Mouse (Mus musculus) embryonic facial prominence, embryonic 11.5 days (tissue): ENCODE results near the gene Rab3c. TPM values are rescaled to one million over a fixed set of nuclear protein-coding genes. Genes with fewer than 3 reads are reported as not detected.

ENCODE experiments used
- ATAC-seq: fragments of 200-750 bp; cut with Nextera tagmentation; replicated peaks from 2 replicates; pipeline ENCODE4 v1.8.0; 2017; ENCODE audit warnings: low read depth; ENCODE audit not compliant: insufficient number of reproducible peaks, low FRiP score, low TSS enrichment
- DNase-seq: peaks from one replicate; pipeline ENCODE4 v3.0.0-alpha.2; 2015; ENCODE audit warnings: low spot score
- H3K27ac ChIP-seq: fragments of 300-500 bp; sonication (generic); replicated peaks from 2 replicates; pipeline ENCODE4 v1.5.1; 2014; ENCODE audit warnings: mild to moderate bottlenecking, low read depth, low read length, control low read depth
- H3K27me3 ChIP-seq: fragments of 300-500 bp; sonication (generic); 2 replicates; pipeline ENCODE4 v1.6.1; 2014; ENCODE audit warnings: mild to moderate bottlenecking, low read length, moderate library complexity, mixed read lengths; ENCODE audit not compliant: control insufficient read depth, insufficient read depth
- H3K36me3 ChIP-seq: fragments of 300-500 bp; sonication (generic); replicated peaks from 2 replicates; pipeline ENCODE4 v1.6.1; 2014; ENCODE audit warnings: low read depth, mild to moderate bottlenecking, low read length, moderate library complexity, mixed read lengths; ENCODE audit not compliant: control insufficient read depth, insufficient read depth
- H3K4me1 ChIP-seq: fragments of 300-500 bp; sonication (generic); 2 replicates; pipeline ENCODE4 v1.6.1; 2014; ENCODE audit warnings: low read length, mixed read lengths; ENCODE audit not compliant: control insufficient read depth, insufficient read depth
- H3K4me2 ChIP-seq: fragments of 300-500 bp; sonication (generic); 2 replicates; pipeline ENCODE4 v1.6.1; 2014; ENCODE audit warnings: low read depth, mild to moderate bottlenecking, control low read depth, low read length, moderate library complexity
- H3K4me3 ChIP-seq: fragments of 300-500 bp; sonication (generic); 2 replicates; pipeline ENCODE4 v1.5.1; 2014; ENCODE audit warnings: low read depth, low read length, control low read depth
- H3K9ac ChIP-seq: fragments of 300-500 bp; sonication (generic); replicated peaks from 2 replicates; pipeline ENCODE4 v1.6.1; 2014; ENCODE audit warnings: mild to moderate bottlenecking, control low read depth, low read length
- H3K9me3 ChIP-seq: fragments of 300-500 bp; sonication (generic); replicated peaks from 2 replicates; pipeline ENCODE4 v1.6.1; 2016; ENCODE audit warnings: mild to moderate bottlenecking, low read length, inconsistent platforms, mixed read lengths; ENCODE audit not compliant: control insufficient read depth
- WGBS: fragments of 180-500 bp; shearing (Covaris S2); extraction: QIAGEN DNeasy Blood & Tissue Kit; methylation state at CpG from one replicate; pipeline ENCODE4 v1.1.7; 2014; 5-methylcytosine and 5-hydroxymethylcytosine counted together
- polyA plus RNA-seq: library from polyadenylated mRNA; unstranded; fragments of >200 nt; fragmentation: Nextera tagmentation; extraction: Ambion mirVana; gene quantifications from 2 replicates; pipeline ENCODE4 v1.2.1, GENCODE M21; 2014

Gene Rab3c
- polyA plus RNA-seq = 4.2 and 6.3 TPM in 2 replicates

DNA sequence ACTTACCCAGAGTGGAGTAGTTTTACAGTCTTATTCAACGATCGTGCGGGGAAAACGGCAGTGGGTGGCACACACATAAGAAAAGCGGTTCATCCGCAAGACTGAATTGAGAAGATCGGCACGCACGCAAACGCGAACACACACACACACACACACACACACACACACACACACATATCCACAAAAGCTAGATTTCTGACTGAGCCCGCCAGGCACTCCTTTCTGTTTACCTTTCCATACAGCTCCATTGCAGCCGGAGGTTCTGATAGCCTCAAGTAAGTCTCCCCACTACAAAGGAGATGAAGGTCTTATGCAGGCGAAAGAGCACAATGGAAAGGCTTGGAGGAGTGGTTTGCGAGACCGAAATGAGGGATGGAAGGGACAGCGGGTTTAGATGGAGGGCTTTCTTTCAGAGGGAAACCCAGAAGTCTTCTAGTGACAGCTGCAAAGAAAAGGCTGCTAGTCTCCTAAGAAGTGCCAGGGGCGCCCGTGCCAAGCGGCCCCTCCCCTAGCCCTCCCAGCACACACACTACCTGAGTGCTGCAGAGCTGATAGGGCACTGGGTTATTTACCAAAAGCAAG is at the start of gene Rab3c:
Gene Rab3c (minus strand): TSS at position 434 of the 582 bp plus-strand sequence.
- Histone ChIP-seq H3K27ac (no peak within 1 kb of the TSS), H3K4me2 (peak within 1 kb of the TSS; percentile 75), H3K36me3 (no peaks in the 10 kb centered on the region), H3K4me3 (peak within 1 kb of the TSS; percentile 39), H3K9ac (peak within 1 kb of the TSS; percentile 22; the same call in 1 of the 2 replicates), H3K9me3 (no peaks in the 10 kb centered on the region), H3K27me3 (no peaks in the 10 kb centered on the region; the same call in 1 of the 2 replicates), H3K4me1 (no peaks in the 10 kb centered on the region; the same call in 1 of the 2 replicates)
- ATAC-seq (peak; percentile 49; the same call in 1 of the 2 replicates), DNase-seq (no peak)
- 1% methylated on average over 20 of the region's 20 CpGs for WGBS

DNA sequence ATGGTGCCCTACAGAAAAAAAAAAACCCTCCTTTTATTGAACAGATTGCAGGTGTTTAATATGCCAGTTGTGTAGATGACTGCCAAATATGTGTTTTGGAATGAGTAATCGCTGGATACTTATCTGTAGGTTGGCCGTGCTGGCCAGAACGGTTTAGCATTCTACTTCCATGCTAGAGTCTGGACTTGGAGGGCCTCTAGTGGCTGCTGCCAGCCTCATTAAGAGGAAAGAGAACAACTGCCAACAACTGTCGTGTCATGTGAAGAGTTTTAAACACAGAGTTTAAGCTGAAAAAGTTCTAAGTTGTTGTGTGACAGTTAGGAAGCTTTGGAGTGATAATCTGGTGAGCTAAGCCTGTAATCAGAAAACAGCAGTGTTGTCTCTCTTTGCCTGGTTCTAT is 38.0 kb upstream of the Rab3c start:
- H3K27me3 ChIP-seq = no peaks in the 10 kb centered on the region
- no peaks in the 10 kb centered on the region for H3K36me3 ChIP-seq
- no peaks in the 10 kb centered on the region for H3K4me1 ChIP-seq
- WGBS = 75% methylated on average over 4 of the region's 4 CpGs
- no peak overlapping the region for H3K4me2 ChIP-seq
- no peak for ATAC-seq
- no peaks in the 10 kb centered on the region for H3K9me3 ChIP-seq
- no peak overlapping the region for H3K27ac ChIP-seq
- H3K9ac ChIP-seq = no peak overlapping the region
- no peak overlapping the region for H3K4me3 ChIP-seq
- no peak for DNase-seq

DNA sequence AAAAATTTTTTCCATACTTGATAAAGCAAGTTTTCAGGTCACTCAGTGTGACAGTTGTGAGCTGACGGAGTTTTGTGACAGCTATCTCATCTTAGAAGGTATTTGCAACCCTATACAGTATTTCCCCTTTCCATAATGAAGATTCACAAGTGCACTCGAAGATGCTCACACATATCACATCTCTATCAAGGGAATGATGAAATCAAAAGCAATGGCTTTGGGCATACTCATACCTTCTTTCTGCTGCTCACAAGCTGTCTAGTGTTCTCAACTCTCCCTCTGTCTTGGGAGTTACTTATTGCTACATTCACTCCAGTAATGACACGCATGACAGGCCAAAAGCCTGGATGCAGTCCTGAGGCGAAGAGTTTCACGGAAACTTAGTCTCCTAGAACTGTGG is 26.4 kb upstream of the Rab3c start:
- Histone ChIP-seq H3K9ac (no peak overlapping the region), H3K36me3 (no peaks in the 10 kb centered on the region), H3K4me2 (no peak overlapping the region), H3K4me3 (no peak overlapping the region), H3K27ac (no peak overlapping the region), H3K27me3 (no peaks in the 10 kb centered on the region), H3K4me1 (no peaks in the 10 kb centered on the region), H3K9me3 (no peaks in the 10 kb centered on the region)
- ATAC-seq (no peak), DNase-seq (no peak)
- 84% methylated on average over 5 of the region's 5 CpGs for WGBS

DNA sequence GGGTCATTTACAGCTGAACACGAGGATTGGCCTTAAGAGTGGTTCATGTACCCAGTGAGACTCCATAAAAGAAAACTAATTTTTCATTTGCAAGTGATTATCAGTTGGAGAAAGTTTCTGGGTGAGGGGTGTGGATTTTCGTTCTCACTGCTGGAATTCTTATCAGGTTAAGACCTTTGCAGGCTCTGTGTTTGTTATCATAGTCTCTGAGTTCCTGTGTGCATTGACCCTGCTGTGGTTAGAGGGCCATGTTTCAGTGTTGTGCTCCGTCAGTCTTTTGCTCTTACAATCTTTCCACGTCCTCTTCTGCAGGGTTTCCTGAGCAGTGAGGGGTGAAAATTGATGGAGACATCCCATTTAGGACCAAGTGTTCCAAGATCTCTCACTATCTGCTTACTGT is 16.3 kb upstream of the Rab3c start:
- H3K4me1 ChIP-seq = no peaks in the 10 kb centered on the region
- H3K9ac ChIP-seq = no peak overlapping the region
- H3K4me3 ChIP-seq = no peak overlapping the region
- no peaks in the 10 kb centered on the region for H3K9me3 ChIP-seq
- 64% methylated on average over 4 of the region's 4 CpGs for WGBS
- no peaks in the 10 kb centered on the region for H3K36me3 ChIP-seq
- H3K27me3 ChIP-seq = no peaks in the 10 kb centered on the region
- no peak overlapping the region for H3K4me2 ChIP-seq
- DNase-seq (no peak), ATAC-seq (no peak)
- no peak overlapping the region for H3K27ac ChIP-seq

DNA sequence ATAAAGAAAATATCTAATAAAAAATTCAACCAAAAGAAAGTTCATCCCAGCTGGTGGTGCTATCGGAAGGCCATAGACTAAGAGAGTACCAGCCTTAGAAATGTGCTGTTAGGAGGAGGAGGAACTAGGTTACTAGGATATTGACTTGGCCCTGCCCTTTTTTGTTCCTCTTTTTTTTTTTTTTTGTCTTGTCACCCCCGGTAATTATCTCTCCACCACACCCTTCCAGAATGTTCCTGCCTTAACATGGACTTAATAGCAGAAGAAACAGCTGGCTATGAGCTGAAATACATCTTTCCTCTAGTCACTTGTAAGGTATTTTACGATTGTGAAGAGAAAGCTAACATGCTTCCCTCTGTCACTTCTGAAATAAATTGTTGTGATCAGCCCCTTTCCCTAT is 7.7 kb upstream of the Rab3c start:
- H3K4me2 ChIP-seq = no peak overlapping the region
- no peaks in the 10 kb centered on the region for H3K9me3 ChIP-seq
- ATAC-seq (no peak), DNase-seq (no peak)
- H3K9ac ChIP-seq = no peak overlapping the region
- no peaks in the 10 kb centered on the region for H3K27me3 ChIP-seq
- no peaks in the 10 kb centered on the region for H3K36me3 ChIP-seq
- no peak overlapping the region for H3K4me3 ChIP-seq
- H3K4me1 ChIP-seq = no peaks in the 10 kb centered on the region
- H3K27ac ChIP-seq = no peak overlapping the region
- 91% methylated on average over 3 of the region's 3 CpGs for WGBS

DNA sequence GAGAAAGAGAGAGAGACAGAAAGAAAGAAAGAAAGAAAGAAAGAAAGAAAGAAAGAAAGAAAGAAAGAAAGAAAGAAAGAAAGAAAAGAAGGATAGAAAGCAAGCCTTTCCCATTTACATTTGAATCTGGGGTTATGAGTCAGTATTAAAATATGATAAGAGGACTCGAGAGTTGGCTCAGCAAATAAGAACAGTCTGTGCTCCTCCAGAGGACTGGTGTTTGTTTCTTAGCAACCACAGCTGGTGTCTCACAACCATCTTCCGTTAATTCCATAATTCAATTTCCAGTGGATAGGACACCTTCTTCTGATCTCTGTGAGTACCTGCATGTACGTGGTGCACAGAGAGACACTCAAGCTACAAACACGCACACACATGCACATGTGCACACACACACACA is 3.0 kb upstream of the Rab3c start:
- H3K4me3 ChIP-seq = no peak overlapping the region
- H3K9me3 ChIP-seq = no peaks in the 10 kb centered on the region
- 77% methylated on average over 4 of the region's 4 CpGs for WGBS
- H3K27ac ChIP-seq = no peak overlapping the region
- H3K9ac ChIP-seq = no peak overlapping the region
- no peaks in the 10 kb centered on the region for H3K36me3 ChIP-seq
- no peaks in the 10 kb centered on the region; the same call in 1 of the 2 replicates for H3K27me3 ChIP-seq
- DNase-seq (no peak), ATAC-seq (no peak)
- H3K4me1 ChIP-seq = no peaks in the 10 kb centered on the region; the same call in 1 of the 2 replicates
- H3K4me2 ChIP-seq = no peak overlapping the region

DNA sequence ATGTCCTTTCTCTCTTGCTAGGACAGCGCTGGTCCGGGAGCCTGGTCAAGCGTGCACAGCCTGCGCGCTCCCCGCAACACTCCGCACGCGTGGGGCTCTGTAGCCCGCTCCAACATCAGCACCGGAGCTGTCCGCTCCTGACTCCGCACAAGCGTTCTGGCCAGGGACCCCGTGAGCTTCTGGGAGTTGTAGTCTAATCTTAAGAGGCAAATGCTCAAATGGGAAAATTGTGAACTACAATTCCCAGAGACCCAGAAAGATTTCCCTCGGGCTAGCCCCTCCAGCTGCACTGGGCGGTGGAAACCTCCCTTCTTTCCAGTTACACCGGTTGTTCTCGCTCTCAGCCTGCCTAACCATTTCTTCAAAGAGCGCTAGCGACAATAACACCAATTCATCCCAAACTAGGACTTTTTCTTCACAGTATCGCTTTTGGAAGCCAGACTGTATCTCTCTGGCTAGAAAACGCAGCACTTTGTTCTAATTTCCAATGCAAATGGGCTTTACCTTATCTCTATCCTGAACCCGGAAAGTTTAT is 701 bp downstream of the Rab3c start:
- WGBS = under 1% methylated on average over 24 of the region's 24 CpGs
- peak overlapping the region; percentile 22; the same call in 1 of the 2 replicates for H3K9ac ChIP-seq
- H3K36me3 ChIP-seq = no peaks in the 10 kb centered on the region

DNA sequence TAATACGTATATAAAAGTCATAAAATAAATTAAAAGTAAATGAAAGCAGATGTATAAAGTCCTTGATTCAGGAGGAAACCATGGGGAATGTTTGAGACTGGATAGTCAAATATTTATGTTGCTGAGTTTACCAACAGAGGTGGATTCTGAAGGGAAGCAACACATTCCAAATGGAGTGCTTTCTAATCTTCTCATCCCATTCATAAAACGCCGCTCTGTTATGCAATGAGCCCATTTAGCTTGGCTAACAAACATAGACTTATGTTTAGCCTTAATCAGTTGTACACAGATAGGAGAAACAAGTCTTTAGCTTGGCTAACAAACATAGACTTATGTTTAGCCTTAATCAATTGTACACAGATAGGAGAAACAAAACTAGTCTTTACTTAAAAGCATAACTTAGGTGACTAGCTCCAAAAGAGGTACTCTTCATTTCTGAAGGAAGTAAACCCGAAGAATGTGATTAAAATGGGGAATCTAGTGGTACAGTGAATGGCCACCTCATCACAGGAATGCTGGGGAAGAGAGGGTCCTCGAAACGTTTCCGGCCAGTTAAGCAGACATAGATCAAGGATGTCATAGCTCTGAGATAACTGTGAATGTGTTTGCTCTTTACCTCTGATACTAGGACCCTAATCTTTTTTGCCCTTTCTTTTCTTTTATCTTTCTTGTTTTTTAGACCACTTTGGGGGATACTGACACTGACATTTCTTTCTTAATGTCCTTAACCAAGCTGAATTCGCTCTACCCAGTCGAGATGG is 1.6 kb downstream of the Rab3c start:
- H3K27me3 ChIP-seq = no peaks in the 10 kb centered on the region; the same call in 1 of the 2 replicates

More for the DNA sequence above, 701 bp downstream of the Rab3c start:
- Histone ChIP-seq H3K27ac (no peak overlapping the region), H3K9me3 (no peaks in the 10 kb centered on the region), H3K4me2 (peak overlapping the region; percentile 75), H3K4me3 (peak overlapping the region; percentile 39), H3K27me3 (no peaks in the 10 kb centered on the region; the same call in 1 of the 2 replicates), H3K4me1 (no peaks in the 10 kb centered on the region; the same call in 1 of the 2 replicates)
- peak; percentile 99 for ATAC-seq
- peak; percentile 94 for DNase-seq

More for the DNA sequence above, 1.6 kb downstream of the Rab3c start:
- H3K36me3 ChIP-seq = no peaks in the 10 kb centered on the region
- no peaks in the 10 kb centered on the region; the same call in 1 of the 2 replicates for H3K4me1 ChIP-seq
- H3K4me2 ChIP-seq = no peak overlapping the region
- H3K4me3 ChIP-seq = no peak overlapping the region; the same call in 1 of the 2 replicates
- ATAC-seq (no peak), DNase-seq (no peak)
- no peak overlapping the region for H3K27ac ChIP-seq
- H3K9ac ChIP-seq = no peak overlapping the region
- 59% methylated on average over 9 of the region's 9 CpGs for WGBS
- H3K9me3 ChIP-seq = no peaks in the 10 kb centered on the region
